Comparison of ENCODE assay signal across 12 mouse cellular contexts in the genomic region with DNA sequence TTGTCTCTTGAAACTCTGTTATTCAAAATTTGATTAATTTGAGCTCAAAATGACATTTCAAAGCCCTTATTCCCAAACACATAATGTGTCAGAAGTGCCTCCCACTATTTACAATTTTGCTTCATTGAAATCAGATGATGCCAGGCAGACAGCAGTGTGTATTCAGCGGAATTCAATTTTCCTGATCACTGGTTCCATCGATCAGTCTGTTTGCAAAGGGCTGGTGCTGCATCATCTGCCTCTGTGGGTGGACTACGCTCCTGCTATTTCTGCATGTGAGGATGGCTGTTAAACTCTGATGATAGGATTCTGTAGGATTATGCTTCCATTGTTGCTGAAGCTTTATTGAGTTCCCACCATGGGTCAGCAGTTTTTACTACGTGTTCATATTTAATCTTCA.
DNase-seq lines count a peak whose midpoint lies in the region.
"Had no signal": no experiment of that assay in that cellular context is flagged by ENCODE, and none has a peak within 500 bp of the region (broad histone marks: within the 10 kb centered on the region; RNA-seq: fewer than 3 reads in every experiment).

No protein-coding gene starts in this region.

- peak; percentile 32 to 61 for DNase-seq in layer of hippocampus, adult 18-20 months (ENCODE audit: low spot score in 2 of 2)
- DNase-seq in layer of hippocampus, adult 9-10 months (ENCODE audit: low spot score) = no peak
- peak; percentile 26 for DNase-seq in layer of hippocampus, adult 8-10 months (ENCODE audit: low spot score in 2 of 2)
- DNase-seq in layer of hippocampus, postnatal 36 days = peak; percentile 23 to 29
- DNase-seq in frontal cortex, postnatal 14 days (ENCODE audit: low spot score in 2 of 2) = no peak
- DNase-seq in left cerebral cortex, postnatal 25 days (ENCODE audit: low spot score in 2 of 2) = no peak
- DNase-seq: adrenal gland, postnatal 25 days; cerebellum, adult 2 months; cerebellum, postnatal 14 days; gastrocnemius, postnatal 14 days; heart, postnatal 36 days; kidney, adult 8-10 months had no signal

- intact Hi-C loops in left cerebral cortex, postnatal 25 days (cut with DNase I) = no loop called here

Comparison
In these comparisons a context has a peak if more than half of its experiments do, and no peak if none do; other contexts are left out.
1. DNase-seq: peak in layer of hippocampus, adult 18-20 months (2 of 2), layer of hippocampus, adult 8-10 months (2 of 2) and layer of hippocampus, postnatal 36 days (2 of 2); none in layer of hippocampus, adult 9-10 months (single experiment), frontal cortex, postnatal 14 days (0 of 2) and left cerebral cortex, postnatal 25 days (0 of 2).